Mouse (Mus musculus) hindbrain, embryonic 15.5 days (tissue): ENCODE results near the gene Npr1. TPM values are rescaled to one million over a fixed set of nuclear protein-coding genes. Genes with fewer than 3 reads are reported as not detected.
A peak's percentile ranks its signal among the peaks of the same experiment; 100 is the strongest.

Experiments used
- ATAC-seq: fragments of 200-750 bp; cut with Nextera tagmentation; 2 replicates; pipeline ENCODE4 v1.8.0; 2017; ENCODE audit warnings: low read depth, moderate number of reproducible peaks, moderate TSS enrichment; ENCODE audit not compliant: low FRiP score
- H3K27ac ChIP-seq: fragments of 300-500 bp; sonication (generic); replicated peaks from 2 replicates; pipeline ENCODE4 v1.5.1; 2015; ENCODE audit warnings: mild to moderate bottlenecking, inconsistent platforms
- H3K27me3 ChIP-seq: fragments of 300-500 bp; sonication (generic); 2 replicates; pipeline ENCODE4 v1.6.1; 2015; ENCODE audit warnings: control low read depth, inconsistent platforms
- H3K36me3 ChIP-seq: fragments of 300-500 bp; sonication (generic); 2 replicates; pipeline ENCODE4 v1.6.1; 2015; ENCODE audit warnings: control low read depth, inconsistent platforms
- H3K4me1 ChIP-seq: fragments of 300-500 bp; sonication (generic); replicated peaks from 2 replicates; pipeline ENCODE4 v1.6.1; 2015; ENCODE audit warnings: control low read depth, inconsistent platforms
- H3K4me2 ChIP-seq: fragments of 300-500 bp; sonication (generic); 2 replicates; pipeline ENCODE4 v1.6.1; 2015; ENCODE audit warnings: moderate library complexity, mild to moderate bottlenecking, inconsistent platforms
- H3K4me3 ChIP-seq: fragments of 300-500 bp; sonication (generic); 2 replicates; pipeline ENCODE4 v1.5.1; 2015; ENCODE audit warnings: mild to moderate bottlenecking, inconsistent platforms
- H3K9ac ChIP-seq: fragments of 300-500 bp; sonication (generic); 2 replicates; pipeline ENCODE4 v1.6.1; 2015; ENCODE audit warnings: inconsistent platforms
- H3K9me3 ChIP-seq: fragments of 300-500 bp; sonication (generic); 2 replicates; pipeline ENCODE4 v1.6.1; 2016; ENCODE audit warnings: control low read depth, inconsistent platforms
- WGBS: fragments of 180-500 bp; shearing (Covaris S2); methylation state at CpG from one replicate; pipeline ENCODE4 v1.1.7; 2015; 5-methylcytosine and 5-hydroxymethylcytosine counted together
- polyA plus RNA-seq: library from polyadenylated mRNA; unstranded; fragments of >200 nt; fragmentation: Nextera tagmentation; extraction: Ambion mirVana; gene quantifications from 2 replicates; pipeline ENCODE4 v1.2.1, GENCODE M21; 2015

The Npr1 gene
- polyA plus RNA-seq, 1 experiment from 2014 or later, result 2.8 TPM

- H3K9ac ChIP-seq, result no peak overlapping the region
- H3K4me1 ChIP-seq, result peaks cover 31% of the 10 kb centered on the region
- H3K27me3 ChIP-seq, result no peaks in the 10 kb centered on the region
- no peak for ATAC-seq
- H3K27ac ChIP-seq, result no peak overlapping the region
- peaks cover 7% of the 10 kb centered on the region for H3K36me3 ChIP-seq
- H3K4me2 ChIP-seq, result no peak overlapping the region
- H3K4me3 ChIP-seq, result no peak overlapping the region
- no peaks in the 10 kb centered on the region for H3K9me3 ChIP-seq
- WGBS, result 86% methylated on average over 6 of the region's 6 CpGs
These were observed 37.5 kb downstream of the Npr1 start for GRCm38 (mm10) chr3:90428186-90428585.

GRCm38 (mm10) chr3:90427574-90427973 lies 38.1 kb downstream of the Npr1 start:
- Histone ChIP-seq H3K36me3 (peaks cover 12% of the 10 kb centered on the region), H3K27me3 (no peaks in the 10 kb centered on the region), H3K4me2 (no peak overlapping the region), H3K9ac (no peak overlapping the region), H3K27ac (no peak overlapping the region), H3K9me3 (no peaks in the 10 kb centered on the region), H3K4me3 (no peak overlapping the region), H3K4me1 (peaks cover 29% of the 10 kb centered on the region)
- ATAC-seq, result no peak
- WGBS, result 68% methylated on average over 1 of the region's 1 CpGs

GRCm38 (mm10) chr3:90425499-90425898 lies 40.2 kb downstream of the Npr1 start:
- no peaks in the 10 kb centered on the region for H3K27me3 ChIP-seq
- H3K9me3 ChIP-seq, result no peaks in the 10 kb centered on the region
- H3K4me2 ChIP-seq, result no peak overlapping the region
- H3K4me3 ChIP-seq, result no peak overlapping the region
- H3K27ac ChIP-seq, result no peak overlapping the region
- H3K4me1 ChIP-seq, result peaks cover 9% of the 10 kb centered on the region; the same call in 1 of the 2 replicates
- ATAC-seq, result no peak
- H3K9ac ChIP-seq, result no peak overlapping the region
- WGBS, result 94% methylated on average over 2 of the region's 2 CpGs
- peaks cover 26% of the 10 kb centered on the region for H3K36me3 ChIP-seq

- Histone ChIP-seq H3K9me3 (no peaks in the 10 kb centered on the region), H3K4me2 (no peak overlapping the region), H3K4me3 (no peak overlapping the region), H3K4me1 (0 out of 2 replicates have a peak, but pooled peaks cover 3% of the 10 kb centered on the region), H3K27ac (no peak overlapping the region), H3K27me3 (no peaks in the 10 kb centered on the region), H3K36me3 (peaks cover 43% of the 10 kb centered on the region), H3K9ac (no peak overlapping the region)
- no peak for ATAC-seq
These were observed 42.1 kb downstream of the Npr1 start for GRCm38 (mm10) chr3:90423549-90423948.

GRCm38 (mm10) chr3:90420696-90421095 lies 45.0 kb downstream of the Npr1 start:
- H3K36me3 ChIP-seq, result peaks cover 60% of the 10 kb centered on the region
- no peaks in the 10 kb centered on the region for H3K4me1 ChIP-seq
- no peaks in the 10 kb centered on the region for H3K9me3 ChIP-seq
- H3K4me3 ChIP-seq, result no peak overlapping the region
- 93% methylated on average over 6 of the region's 6 CpGs for WGBS
- no peak overlapping the region for H3K9ac ChIP-seq
- H3K27ac ChIP-seq, result no peak overlapping the region
- no peak for ATAC-seq
- no peaks in the 10 kb centered on the region for H3K27me3 ChIP-seq
- no peak overlapping the region for H3K4me2 ChIP-seq

- no peaks in the 10 kb centered on the region for H3K9me3 ChIP-seq
- no peak overlapping the region for H3K4me3 ChIP-seq
- no peaks in the 10 kb centered on the region for H3K4me1 ChIP-seq
- peaks cover 75% of the 10 kb centered on the region for H3K36me3 ChIP-seq
- 78% methylated on average over 3 of the region's 3 CpGs for WGBS
- no peaks in the 10 kb centered on the region for H3K27me3 ChIP-seq
- H3K9ac ChIP-seq, result no peak overlapping the region
- H3K4me2 ChIP-seq, result no peak overlapping the region
- H3K27ac ChIP-seq, result no peak overlapping the region
- ATAC-seq, result 0 out of 2 replicates have a peak, but pooled peaks have one; percentile 8
These were observed 52.7 kb downstream of the Npr1 start for GRCm38 (mm10) chr3:90413011-90413396.

- H3K4me2 ChIP-seq, result no peak overlapping the region
- peak; percentile 51; the same call in 1 of the 2 replicates for ATAC-seq
- no peak overlapping the region for H3K4me3 ChIP-seq
- no peak overlapping the region for H3K9ac ChIP-seq
- no peak overlapping the region for H3K27ac ChIP-seq
- H3K4me1 ChIP-seq, result no peaks in the 10 kb centered on the region
- no peaks in the 10 kb centered on the region for H3K27me3 ChIP-seq
- no peaks in the 10 kb centered on the region for H3K9me3 ChIP-seq
- WGBS, result 53% methylated on average over 5 of the region's 5 CpGs
- H3K36me3 ChIP-seq, result peaks cover 79% of the 10 kb centered on the region
These were observed 53.2 kb downstream of the Npr1 start for GRCm38 (mm10) chr3:90412312-90413010.

GRCm38 (mm10) chr3:90408721-90409120 lies 56.9 kb downstream of the Npr1 start:
- Histone ChIP-seq H3K9ac (no peak overlapping the region), H3K36me3 (peaks cover 81% of the 10 kb centered on the region), H3K4me2 (no peak overlapping the region), H3K27ac (no peak overlapping the region), H3K27me3 (no peaks in the 10 kb centered on the region), H3K4me1 (no peaks in the 10 kb centered on the region), H3K9me3 (no peaks in the 10 kb centered on the region), H3K4me3 (no peak overlapping the region)
- 95% methylated on average over 3 of the region's 3 CpGs for WGBS
- no peak for ATAC-seq

GRCm38 (mm10) chr3:90406414-90406813 lies 59.3 kb downstream of the Npr1 start:
- no peak for ATAC-seq
- WGBS, result 97% methylated on average over 5 of the region's 5 CpGs
- no peaks in the 10 kb centered on the region for H3K4me1 ChIP-seq
- H3K27me3 ChIP-seq, result no peaks in the 10 kb centered on the region
- H3K9ac ChIP-seq, result no peak overlapping the region
- H3K4me2 ChIP-seq, result no peak overlapping the region
- no peaks in the 10 kb centered on the region for H3K9me3 ChIP-seq
- peaks cover 89% of the 10 kb centered on the region for H3K36me3 ChIP-seq
- no peak overlapping the region for H3K4me3 ChIP-seq
- H3K27ac ChIP-seq, result no peak overlapping the region

- H3K27me3 ChIP-seq, result no peaks in the 10 kb centered on the region
- 88% methylated on average over 4 of the region's 4 CpGs for WGBS
These were observed 61.1 kb downstream of the Npr1 start for GRCm38 (mm10) chr3:90404609-90405008.

GRCm38 (mm10) chr3:90404121-90404520 lies 61.5 kb downstream of the Npr1 start:
- Histone ChIP-seq H3K4me3 (no peak overlapping the region), H3K27ac (no peak overlapping the region), H3K4me2 (no peak overlapping the region), H3K9ac (no peak overlapping the region), H3K36me3 (peaks cover 90% of the 10 kb centered on the region), H3K4me1 (no peaks in the 10 kb centered on the region), H3K9me3 (no peaks in the 10 kb centered on the region), H3K27me3 (no peaks in the 10 kb centered on the region)
- ATAC-seq, result no peak
- 90% methylated on average over 3 of the region's 3 CpGs for WGBS

More at GRCm38 (mm10) chr3:90404609-90405008, 61.1 kb downstream of the Npr1 start:
- H3K4me2 ChIP-seq, result no peak overlapping the region
- no peaks in the 10 kb centered on the region for H3K9me3 ChIP-seq
- H3K9ac ChIP-seq, result no peak overlapping the region
- no peak overlapping the region for H3K27ac ChIP-seq
- H3K4me1 ChIP-seq, result no peaks in the 10 kb centered on the region
- no peak overlapping the region for H3K4me3 ChIP-seq
- H3K36me3 ChIP-seq, result peaks cover 90% of the 10 kb centered on the region
- no peak for ATAC-seq

- Histone ChIP-seq H3K4me1 (no peaks in the 10 kb centered on the region), H3K27ac (no peak overlapping the region), H3K4me2 (no peak overlapping the region), H3K36me3 (peaks cover 83% of the 10 kb centered on the region), H3K9ac (no peak overlapping the region), H3K27me3 (no peaks in the 10 kb centered on the region), H3K4me3 (no peak overlapping the region), H3K9me3 (no peaks in the 10 kb centered on the region)
- ATAC-seq, result no peak
- 85% methylated on average over 4 of the region's 4 CpGs for WGBS
These were observed 64.7 kb downstream of the Npr1 start for GRCm38 (mm10) chr3:90400993-90401392.
